Mouse (Mus musculus) cerebellum, adult 2 months (tissue): ENCODE measurements around the gene Rsl1d1. TPM values are rescaled to one million over a fixed set of nuclear protein-coding genes. Genes with fewer than 3 reads are reported as not detected.

Source experiments
- DNase-seq, 2 experiments: peaks; one replicate each; pipeline ENCODE4 v3.0.0; 2021
- H3K27ac ChIP-seq: fragments of 200-500 bp; 2 replicates; pipeline ENCODE4 v1.5.1; 2012; ENCODE audit warnings: low read length, control low read depth, inconsistent platforms; ENCODE audit not compliant: insufficient read depth
- H3K27me3 ChIP-seq: fragments of 200-500 bp; 2 replicates; pipeline ENCODE4 v1.6.1; 2012; ENCODE audit warnings: inconsistent platforms, mild to moderate bottlenecking, low read length, moderate library complexity; ENCODE audit not compliant: control insufficient read depth, insufficient read depth
- H3K4me1 ChIP-seq: fragments of 200-500 bp; 2 replicates; pipeline ENCODE4 v1.6.1; 2011; ENCODE audit warnings: low read length; ENCODE audit not compliant: control insufficient read depth, insufficient read depth
- H3K4me3 ChIP-seq: fragments of 200-500 bp; replicated peaks from 2 replicates; pipeline ENCODE3; 2011; ENCODE audit warnings: mild to moderate bottlenecking, low read depth, low read length, control low read depth; ENCODE audit not compliant: insufficient read depth
- CTCF ChIP-seq: fragments of 200-500 bp; IDR thresholded peaks from 2 replicates; pipeline ENCODE4 v1.5.1; 2011; ENCODE audit warnings: low read depth, mild to moderate bottlenecking, control low read depth, low read length, moderate library complexity, borderline replicate concordance; ENCODE audit not compliant: insufficient read depth
- POLR2A ChIP-seq: fragments of 200-500 bp; IDR thresholded peaks from 2 replicates; pipeline ENCODE4 v1.6.1; 2011; ENCODE audit warnings: low read length, control low read depth, borderline replicate concordance; ENCODE audit not compliant: insufficient read depth
- WGBS: fragments of 180-500 bp; shearing (Covaris S2); methylation state at CpG from one replicate; pipeline ENCODE4 v1.1.7; 2018; 5-methylcytosine and 5-hydroxymethylcytosine counted together
- polyA plus RNA-seq: library from polyadenylated mRNA; depleted of rRNA; stranded (reverse); fragments of >200 nt; gene quantifications from 2 replicates; pipeline ENCODE4 v1.2.3, GENCODE M21; 2012

Gene Rsl1d1
- polyA plus RNA-seq, 1 experiment = 44.9 TPM

DNA sequence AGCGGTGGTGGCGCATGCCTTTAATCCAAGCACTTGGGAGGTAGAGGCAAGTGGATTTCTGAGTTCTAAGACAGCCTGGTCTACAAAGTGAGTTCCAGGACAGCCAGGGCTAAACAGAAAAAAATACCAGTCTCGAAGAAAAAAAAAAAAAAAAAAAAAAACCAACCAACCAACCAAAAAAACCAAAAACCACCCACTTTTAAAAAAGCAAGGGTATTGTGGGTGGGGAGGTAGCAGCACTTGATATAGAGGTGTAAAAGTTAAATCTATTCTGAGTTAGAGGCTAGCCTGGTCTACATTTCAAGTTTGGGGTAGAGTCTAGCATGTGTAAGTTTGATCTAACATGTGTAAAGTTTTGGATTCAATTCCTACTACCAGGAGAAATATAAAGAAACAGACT lies 2.9 kb downstream of the Rsl1d1 start:
- no peak overlapping the region for H3K27ac ChIP-seq
- 84% methylated on average over 3 of the region's 3 CpGs for WGBS
- no peak for DNase-seq
- no peak overlapping the region for H3K4me3 ChIP-seq
- TF ChIP-seq POLR2A = no peak
- H3K4me1 ChIP-seq = peaks cover 3% of the 10 kb centered on the region
- no peaks in the 10 kb centered on the region for H3K27me3 ChIP-seq

- Histone ChIP-seq H3K4me3 (no peak overlapping the region), H3K27ac (no peak overlapping the region), H3K4me1 (peaks cover 3% of the 10 kb centered on the region), H3K27me3 (no peaks in the 10 kb centered on the region)
- DNase-seq = no peak
- WGBS = 71% methylated on average over 2 of the region's 2 CpGs
- TF ChIP-seq POLR2A = no peak
- TF ChIP-seq CTCF = no peak
Observed at GRCm38 (mm10) chr16:11198467-11198866, 4.7 kb downstream of the Rsl1d1 start.

- Histone ChIP-seq H3K4me1 (peaks cover 3% of the 10 kb centered on the region), H3K4me3 (no peak overlapping the region), H3K27me3 (no peaks in the 10 kb centered on the region), H3K27ac (no peak overlapping the region)
- DNase-seq = no peak
- WGBS = 87% methylated on average over 4 of the region's 4 CpGs
- TF ChIP-seq CTCF (no peak), POLR2A (no peak)
Observed at GRCm38 (mm10) chr16:11197052-11197451, 6.1 kb downstream of the Rsl1d1 start.

DNA sequence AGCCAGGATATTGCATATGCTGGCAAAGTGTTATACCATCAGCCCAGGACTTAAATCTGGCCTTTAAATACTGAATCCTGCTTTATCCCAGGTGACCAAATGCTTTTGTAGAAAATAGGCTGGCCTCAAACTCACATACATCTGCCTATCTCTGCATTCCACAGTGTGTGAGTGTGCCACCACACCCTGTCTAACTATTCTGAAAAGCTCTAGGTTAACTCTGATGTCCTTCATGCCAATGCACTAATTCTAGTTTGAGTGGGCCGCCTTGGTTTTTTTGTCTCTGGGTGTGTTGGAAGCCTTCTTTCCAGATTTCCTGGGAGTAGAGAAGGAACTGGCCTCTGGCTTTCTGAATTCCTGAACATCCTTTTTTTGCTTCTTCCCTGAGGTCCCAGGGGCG lies 9.9 kb downstream of the Rsl1d1 start:
- Histone ChIP-seq H3K27me3 (no peaks in the 10 kb centered on the region), H3K4me1 (peaks cover 10% of the 10 kb centered on the region), H3K4me3 (no peak overlapping the region), H3K27ac (no peak overlapping the region)
- WGBS = 99% methylated on average over 2 of the region's 2 CpGs
- TF ChIP-seq POLR2A (no peak), CTCF (no peak)
- no peak for DNase-seq

DNA sequence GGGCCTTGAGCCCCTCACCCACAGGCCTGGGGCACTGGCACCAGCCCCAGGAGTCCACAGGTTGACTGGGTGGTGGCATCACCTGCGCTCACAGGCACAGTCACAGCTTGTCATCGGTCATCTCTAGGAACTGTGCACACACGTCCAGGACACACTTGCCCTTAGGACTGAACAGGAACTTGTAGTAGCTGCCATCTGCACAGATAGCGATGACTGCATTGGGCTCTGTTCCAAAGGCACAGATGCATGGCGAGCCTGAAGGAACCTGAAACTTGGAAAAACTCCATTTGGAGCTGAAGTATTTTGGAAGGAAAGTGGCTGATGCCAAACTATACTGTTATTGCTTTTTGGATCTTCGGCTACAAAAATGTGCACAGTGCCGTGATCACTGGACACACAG lies 13.0 kb downstream of the Rsl1d1 start:
- no peaks in the 10 kb centered on the region for H3K27me3 ChIP-seq
- WGBS = 10% methylated on average over 7 of the region's 7 CpGs
- peak; percentile 66 to 84 for DNase-seq
- TF ChIP-seq CTCF (no peak), POLR2A (no peak)
- no peak overlapping the region for H3K27ac ChIP-seq
- H3K4me3 ChIP-seq = no peak overlapping the region
- H3K4me1 ChIP-seq = peaks cover 10% of the 10 kb centered on the region

DNA sequence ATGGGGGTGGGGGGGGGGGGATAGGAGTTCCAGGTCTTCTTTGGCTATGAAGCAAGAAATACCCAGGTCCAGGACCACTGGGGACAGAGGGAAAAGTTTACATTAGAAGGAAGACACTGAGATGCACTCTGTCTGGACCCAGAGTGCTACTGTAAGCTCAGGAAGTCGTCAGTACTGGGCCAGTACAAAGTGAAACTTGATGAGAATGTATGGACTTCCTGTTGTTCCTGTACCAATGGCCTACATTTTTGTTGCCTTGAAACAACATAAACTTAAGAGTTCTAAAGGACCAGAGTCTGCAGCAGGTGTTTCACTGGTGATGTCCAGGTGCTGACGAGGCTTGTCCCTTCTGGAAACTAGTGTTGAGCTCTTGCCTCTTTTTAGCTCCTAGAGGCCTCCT lies 25.7 kb downstream of the Rsl1d1 start:
- 82% methylated on average over 2 of the region's 2 CpGs for WGBS
- TF ChIP-seq POLR2A (no peak), CTCF (no peak)
- Histone ChIP-seq H3K4me1 (peaks cover 3% of the 10 kb centered on the region; the same call in 1 of the 2 replicates), H3K27me3 (no peaks in the 10 kb centered on the region), H3K4me3 (no peak overlapping the region), H3K27ac (no peak overlapping the region)
- no peak for DNase-seq

DNA sequence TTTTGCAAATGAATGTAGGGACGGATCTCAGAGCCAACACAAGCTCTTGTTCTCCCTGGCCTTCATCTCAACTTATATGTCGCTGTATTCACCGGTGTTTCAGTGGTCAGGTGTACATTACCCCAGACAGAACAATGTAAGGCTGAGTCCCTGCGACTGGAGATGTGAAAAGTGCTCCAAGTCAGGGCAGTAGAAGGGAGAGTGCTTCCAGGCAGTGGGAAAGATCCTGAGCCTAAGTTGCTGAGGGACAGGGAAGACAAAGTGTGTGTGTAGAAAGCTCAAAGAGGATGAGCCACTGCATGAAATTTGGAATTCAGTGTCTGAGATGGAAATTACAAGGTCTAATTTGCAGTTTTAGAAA lies 26.3 kb downstream of the Rsl1d1 start:
- Histone ChIP-seq H3K4me1 (peaks cover 3% of the 10 kb centered on the region; the same call in 1 of the 2 replicates), H3K27me3 (no peaks in the 10 kb centered on the region), H3K27ac (peak overlapping the region; percentile 34; the same call in 1 of the 2 replicates), H3K4me3 (peak overlapping the region; percentile 83)
- DNase-seq = no peak
- TF ChIP-seq POLR2A (no peak), CTCF (no peak)
- WGBS = 3% methylated on average over 4 of the region's 4 CpGs

DNA sequence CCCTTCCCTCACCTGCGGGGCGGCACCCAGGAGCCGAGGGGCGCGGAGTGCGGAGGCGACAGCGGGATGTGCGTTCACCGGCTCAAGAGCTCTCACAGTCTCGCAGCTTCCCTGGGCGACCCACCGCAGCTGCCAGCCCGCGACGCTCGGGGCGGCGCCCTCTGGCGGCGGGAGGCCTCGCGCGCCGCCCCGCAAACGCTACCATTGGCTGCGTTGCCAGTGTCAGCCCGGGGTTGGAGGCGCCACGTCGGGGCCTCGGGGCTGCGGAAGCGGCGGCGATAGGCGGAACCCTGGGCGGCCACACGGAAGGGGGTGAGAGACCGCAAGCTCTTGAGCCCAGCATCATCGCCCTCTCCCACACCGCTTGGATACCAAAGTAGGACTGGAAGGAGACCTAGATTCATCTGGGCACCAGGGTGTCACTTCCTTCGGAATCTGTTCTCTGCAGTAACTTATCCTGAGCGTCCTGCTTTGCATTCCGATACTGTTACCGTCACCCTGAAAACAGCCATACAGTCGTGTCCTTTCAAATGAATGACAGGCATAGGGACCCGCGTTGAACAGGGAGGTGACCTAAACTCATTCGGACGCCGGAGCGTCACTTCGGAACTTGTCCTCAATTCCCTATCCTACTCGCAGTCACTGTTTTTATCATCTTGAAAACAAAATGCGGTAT lies 26.8 kb downstream of the Rsl1d1 start, which contains the start of gene Zc3h7a:
Gene Zc3h7a, minus strand, starts transcription at position 186 of the 676 bp plus-strand sequence.
- H3K27ac ChIP-seq = peak within 1 kb of the TSS; percentile 77
- no peaks in the 10 kb centered on the region for H3K27me3 ChIP-seq
- H3K4me1 ChIP-seq = peaks cover 3% of the 10 kb centered on the region; the same call in 1 of the 2 replicates
- peak within 1 kb of the TSS; percentile 83 for H3K4me3 ChIP-seq
- WGBS = under 1% methylated on average over 56 of the region's 57 CpGs
- DNase-seq = peak; percentile 91 to 93
- TF ChIP-seq CTCF = peak; percentile 63; the same call in 1 of the 2 replicates
- peak; percentile 74; the same call in 1 of the 2 replicates for TF ChIP-seq POLR2A
